Mouse (Mus musculus): ENCODE results near the gene Grk6.
A peak's percentile ranks its signal among the peaks of the same experiment; 100 is the strongest.

Gene Grk6

DNA sequence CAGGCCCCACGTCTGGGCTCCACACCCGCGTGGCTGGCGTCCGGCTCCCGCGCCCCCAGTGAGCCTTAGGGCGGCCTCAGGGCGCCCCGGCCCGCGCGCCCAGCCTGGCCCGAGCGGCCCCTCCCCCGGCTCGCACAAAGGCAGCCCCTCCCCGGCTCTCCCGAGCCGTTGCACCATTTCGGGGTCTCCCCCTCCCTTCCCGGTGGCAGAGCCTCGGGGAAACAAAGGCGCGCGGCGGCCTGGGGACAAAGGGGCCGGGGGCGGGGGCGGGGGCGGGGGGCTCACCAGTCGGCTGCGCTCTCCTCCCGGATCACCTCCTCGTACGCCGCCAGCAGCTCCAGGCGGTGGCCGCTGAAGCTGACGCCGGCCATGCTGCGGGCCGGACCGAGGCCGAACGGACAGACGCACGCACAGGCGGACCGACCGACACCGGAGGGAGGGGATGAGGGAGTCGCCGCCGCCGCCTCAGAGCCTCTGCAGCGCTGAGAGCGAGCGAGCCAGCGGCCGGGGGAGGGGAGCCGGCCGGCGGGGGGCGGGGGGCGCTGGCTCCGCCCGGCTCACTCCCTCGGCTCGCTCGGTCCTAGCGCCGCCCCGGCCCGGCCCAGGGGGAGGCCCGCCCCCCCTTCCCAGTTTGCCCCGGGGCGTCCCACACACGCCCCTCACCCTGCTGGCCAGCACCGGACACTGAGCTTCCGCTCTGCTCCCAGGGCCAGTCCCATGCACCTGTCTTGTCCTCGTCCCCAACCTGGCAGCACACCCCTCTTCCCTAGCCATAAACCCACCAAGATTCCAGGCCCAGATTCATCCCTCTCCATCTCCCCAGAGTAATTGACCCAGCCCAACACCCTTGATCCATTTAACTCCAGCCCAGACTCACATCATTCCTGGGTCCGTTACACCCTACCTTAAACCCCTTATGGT lies 43.0 kb downstream of the Grk6 start, which contains the start of gene Dbn1:
TSS of gene Dbn1 (minus strand) at position 534 of the 921 bp plus-strand sequence.
- no peak for DNase-seq

DNA sequence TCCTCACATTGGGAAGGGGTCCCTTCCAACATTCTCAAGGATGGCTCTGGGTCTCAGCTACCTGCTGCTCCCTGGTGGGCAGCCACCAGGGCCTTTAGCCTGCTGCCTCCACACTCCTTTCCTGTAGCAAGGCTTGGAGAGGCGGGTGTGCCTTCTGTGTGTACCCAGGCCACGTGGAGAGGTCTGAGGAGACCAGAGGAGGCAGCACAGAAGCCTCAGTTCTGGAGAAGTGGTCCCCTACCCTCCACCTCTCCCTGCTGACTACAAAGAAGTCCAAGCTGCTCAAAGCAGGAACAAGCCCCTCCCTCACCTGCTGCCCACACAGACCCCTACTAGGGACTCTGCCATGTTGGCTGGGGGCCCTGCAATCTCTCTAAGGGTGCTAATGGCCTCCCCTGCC lies 49.4 kb downstream of the Grk6 start:
- no peak for DNase-seq

GRCm38 (mm10) chr13:55494883-55495621 lies 50.2 kb downstream of the Grk6 start:
- DNase-seq = peak; percentile 72

GRCm38 (mm10) chr13:55495702-55496101 lies 50.8 kb downstream of the Grk6 start:
- no peak for DNase-seq

DNA sequence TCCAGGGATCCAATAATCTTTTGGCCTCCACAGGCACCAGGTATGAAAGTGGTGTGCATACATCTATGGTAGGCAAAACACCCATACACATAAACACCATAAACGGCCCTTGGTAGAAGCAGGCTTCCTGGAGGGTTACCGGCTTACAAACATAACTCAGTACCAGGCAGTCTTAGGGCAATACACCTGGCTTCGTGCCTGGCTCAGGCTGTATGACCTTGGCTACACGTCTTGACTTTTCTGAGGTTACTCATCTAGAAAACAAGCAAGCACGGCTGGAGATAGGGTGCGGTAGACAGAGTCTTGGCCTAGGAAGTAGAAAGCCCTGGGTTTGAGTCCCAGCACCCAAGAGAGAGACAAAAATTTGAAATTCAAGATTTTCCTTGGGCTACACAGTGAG lies 51.8 kb downstream of the Grk6 start:
- DNase-seq = no peak

GRCm38 (mm10) chr13:55498906-55499305 lies 54.0 kb downstream of the Grk6 start:
- no peak for DNase-seq

- DNase-seq = no peak
Measured at GRCm38 (mm10) chr13:55500575-55500974, 55.7 kb downstream of the Grk6 start.

- no peak for DNase-seq
Measured at GRCm38 (mm10) chr13:55502405-55502804, 57.5 kb downstream of the Grk6 start.

- no peak for DNase-seq
Measured at GRCm38 (mm10) chr13:55504390-55504789, 59.5 kb downstream of the Grk6 start.

DNA sequence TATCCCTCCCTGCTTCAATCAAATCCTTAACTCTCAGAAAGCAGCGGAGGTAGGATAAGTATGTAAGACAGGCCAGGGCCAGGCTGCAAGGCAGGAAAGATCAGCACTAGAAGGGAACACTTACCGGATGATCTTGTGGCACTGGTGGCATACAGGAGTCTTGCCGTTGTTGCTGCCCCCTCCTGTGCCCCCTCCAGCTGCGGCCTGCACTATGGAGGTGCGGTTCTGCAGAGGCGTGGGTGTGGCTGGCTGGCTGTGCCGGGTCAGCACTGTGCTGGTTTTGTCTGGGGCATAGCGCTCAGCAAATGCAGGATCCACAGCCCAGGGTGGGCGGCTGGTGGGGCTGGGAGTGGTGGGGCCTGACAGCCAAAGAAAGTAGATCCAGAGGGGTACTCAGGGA lies 60.9 kb downstream of the Grk6 start:
- no peak for DNase-seq

DNA sequence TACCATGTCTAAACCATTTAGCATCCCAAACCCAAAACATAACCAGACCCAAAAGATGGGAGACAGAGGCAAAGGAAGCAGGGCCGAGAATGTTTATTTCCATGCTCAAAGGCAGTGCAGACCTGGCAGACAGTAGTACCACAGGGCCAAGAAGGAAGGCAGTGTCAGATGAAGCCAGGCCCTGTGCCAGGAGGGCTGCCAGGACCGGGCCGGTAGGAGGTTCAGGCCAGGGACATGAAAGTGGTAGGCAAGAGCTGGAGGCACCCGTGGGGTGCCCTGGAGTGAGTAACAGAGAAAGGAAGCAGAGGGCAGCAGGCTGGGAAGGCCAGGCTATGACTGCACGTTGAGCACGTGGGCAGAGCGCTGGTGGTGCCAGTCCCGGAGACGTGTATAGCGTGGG lies 61.8 kb downstream of the Grk6 start:
- no peak for DNase-seq

- no peak for DNase-seq
Measured at GRCm38 (mm10) chr13:55507877-55508276, 63.0 kb downstream of the Grk6 start.

GRCm38 (mm10) chr13:55508531-55508930 lies 63.7 kb downstream of the Grk6 start:
- DNase-seq = no peak

- DNase-seq = no peak
Measured at GRCm38 (mm10) chr13:55510332-55510667, 65.4 kb downstream of the Grk6 start.
